Mouse (Mus musculus) yolk sac, embryonic 10.5 days (tissue): Measurements from ENCODE around the gene Vgll4.
A peak's percentile ranks its signal among the peaks of the same experiment; 100 is the strongest.

Experiments
- DNase-seq: peaks from one replicate; pipeline ENCODE4 v3.0.0-alpha.2; 2017; ENCODE audit warnings: low spot score

Gene Vgll4

GRCm38 (mm10) chr6:114969213-114970120 is at the start of gene Vgll4:
Vgll4 (minus strand) TSS chr6:114969994.
- peak; percentile 83 for DNase-seq

GRCm38 (mm10) chr6:115015461-115015860 is 45.7 kb upstream of the Vgll4 start:
- no peak for DNase-seq

- no peak for DNase-seq
Measured at GRCm38 (mm10) chr6:115013574-115013973, 43.8 kb upstream of the Vgll4 start.

- DNase-seq, result no peak
Measured at GRCm38 (mm10) chr6:115011792-115012191, 42.0 kb upstream of the Vgll4 start.

GRCm38 (mm10) chr6:115010815-115011214 is 41.0 kb upstream of the Vgll4 start:
- no peak for DNase-seq

GRCm38 (mm10) chr6:115010304-115010703 is 40.5 kb upstream of the Vgll4 start:
- no peak for DNase-seq

GRCm38 (mm10) chr6:115007728-115008127 is 37.9 kb upstream of the Vgll4 start:
- peak; percentile 29 for DNase-seq

- peak; percentile 48 for DNase-seq
Measured at GRCm38 (mm10) chr6:115006948-115007347, 37.2 kb upstream of the Vgll4 start.

- no peak for DNase-seq
Measured at GRCm38 (mm10) chr6:115006065-115006464, 36.3 kb upstream of the Vgll4 start.

- DNase-seq, result no peak
Measured at GRCm38 (mm10) chr6:115005351-115005890, 35.6 kb upstream of the Vgll4 start.

GRCm38 (mm10) chr6:115004636-115005035 is 34.8 kb upstream of the Vgll4 start:
- DNase-seq, result no peak

- DNase-seq, result no peak
Measured at GRCm38 (mm10) chr6:114998374-114999031, 28.7 kb upstream of the Vgll4 start.

- DNase-seq, result no peak
Measured at GRCm38 (mm10) chr6:114997471-114997870, 27.7 kb upstream of the Vgll4 start.

GRCm38 (mm10) chr6:114996910-114997309 is 27.1 kb upstream of the Vgll4 start:
- no peak for DNase-seq

- no peak for DNase-seq
Measured at GRCm38 (mm10) chr6:114994079-114994478, 24.3 kb upstream of the Vgll4 start.

- DNase-seq, result no peak
Measured at GRCm38 (mm10) chr6:114993659-114994058, 23.9 kb upstream of the Vgll4 start.

GRCm38 (mm10) chr6:114991909-114992308 is 22.1 kb upstream of the Vgll4 start:
- no peak for DNase-seq

- no peak for DNase-seq
Measured at GRCm38 (mm10) chr6:114988619-114988980, 18.8 kb upstream of the Vgll4 start.

- DNase-seq, result no peak
Measured at GRCm38 (mm10) chr6:114987966-114988618, 18.3 kb upstream of the Vgll4 start.

GRCm38 (mm10) chr6:114982671-114983070 is 12.9 kb upstream of the Vgll4 start:
- DNase-seq, result no peak

GRCm38 (mm10) chr6:114979715-114980114 is 9.9 kb upstream of the Vgll4 start:
- no peak for DNase-seq

- DNase-seq, result no peak
Measured at GRCm38 (mm10) chr6:114976915-114977419, 7.2 kb upstream of the Vgll4 start.
